ENCODE assay signal across 8 mouse cellular contexts in the genomic region with DNA sequence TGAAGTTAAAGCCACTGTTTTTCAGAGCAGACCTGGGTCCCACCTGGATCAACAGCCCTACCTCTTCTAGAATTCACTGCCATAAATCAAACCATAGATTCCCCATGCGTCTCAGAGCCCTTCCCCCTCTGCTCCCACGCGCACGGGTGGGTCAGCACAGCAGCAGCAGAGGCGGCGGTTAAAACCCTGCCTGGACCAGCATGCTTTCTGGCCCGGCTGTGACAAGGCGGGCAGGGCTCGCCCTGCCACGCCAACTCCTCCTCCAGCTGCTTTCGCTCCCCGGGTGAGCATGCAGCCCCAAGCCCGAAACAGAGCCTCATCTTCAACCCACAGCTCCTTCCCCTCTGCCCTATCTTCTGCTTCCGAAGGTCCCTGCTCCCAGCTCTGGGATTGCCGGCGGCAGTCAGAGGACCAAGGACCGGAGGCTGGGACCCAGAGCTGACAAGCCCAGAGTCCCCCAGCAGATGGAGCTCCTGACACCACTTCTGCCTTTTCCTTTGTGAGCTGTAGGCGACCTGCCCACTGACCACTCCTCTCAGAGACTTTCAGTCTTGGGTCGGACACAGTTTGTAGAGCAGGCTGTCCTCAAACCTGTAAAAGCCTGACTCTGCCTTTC. TPM values are rescaled to one million over a fixed set of nuclear protein-coding genes. Genes with fewer than 3 reads are reported as not detected.
A peak's percentile ranks its signal among the peaks of the same experiment; 100 is the strongest.
DNase-seq lines count a peak whose midpoint lies in the region; ATAC-seq and TF ChIP-seq lines count a peak whose summit lies in the region.

No protein-coding gene starts in this region.

- 0% methylated on average over 19 of the region's 19 CpGs for WGBS in forebrain, embryonic 16.5 days
- 4% methylated on average over 17 of the region's 19 CpGs for WGBS in lung, postnatal 0 days

- H3K4me1 ChIP-seq in ES-Bruce4 (ENCODE audit: control insufficient read depth, insufficient read depth, low read length), result no peaks in the 10 kb centered on the region
- H3K4me1 ChIP-seq in forebrain, embryonic 16.5 days (replicated peaks; ENCODE audit: control insufficient read depth, insufficient read depth, low read length), result no peaks in the 10 kb centered on the region
- no peaks in the 10 kb centered on the region for H3K4me1 ChIP-seq in lung, postnatal 0 days (ENCODE audit: insufficient read depth, low read depth, low read length)

- no peaks in the 10 kb centered on the region for H3K27me3 ChIP-seq in ES-Bruce4 (ENCODE audit: control insufficient read depth, insufficient read depth, low read length, poor library complexity, severe bottlenecking)
- no peaks in the 10 kb centered on the region for H3K27me3 ChIP-seq in forebrain, embryonic 16.5 days (replicated peaks; ENCODE audit: control insufficient read depth, insufficient read depth, low read length)
- no peaks in the 10 kb centered on the region for H3K27me3 ChIP-seq in lung, postnatal 0 days (replicated peaks; ENCODE audit: insufficient read depth, low read length)

- H3K9me3 ChIP-seq in ES-Bruce4 (replicated peaks; ENCODE audit: control insufficient read depth, insufficient read depth, low read length, poor library complexity, severe bottlenecking), result no peaks in the 10 kb centered on the region
- no peaks in the 10 kb centered on the region for H3K9me3 ChIP-seq in forebrain, embryonic 16.5 days (ENCODE audit: control insufficient read depth, low read length)
- no peaks in the 10 kb centered on the region for H3K9me3 ChIP-seq in lung, postnatal 0 days (ENCODE audit: low read length)

- no peak overlapping the region for H3K27ac ChIP-seq in ES-Bruce4 (ENCODE audit: insufficient read depth, low read length)
- no peak overlapping the region for H3K27ac ChIP-seq in forebrain, embryonic 16.5 days (ENCODE audit: low read length)
- no peak overlapping the region for H3K27ac ChIP-seq in lung, postnatal 0 days (ENCODE audit: low read length)

- H3K36me3 ChIP-seq in ES-Bruce4 (ENCODE audit: control insufficient read depth, insufficient read depth, low read length, poor library complexity, severe bottlenecking), result no peaks in the 10 kb centered on the region
- H3K36me3 ChIP-seq in forebrain, embryonic 16.5 days (ENCODE audit: control insufficient read depth, insufficient read depth), result no peaks in the 10 kb centered on the region
- no peaks in the 10 kb centered on the region for H3K36me3 ChIP-seq in lung, postnatal 0 days (ENCODE audit: insufficient read depth, low read length)

- intact Hi-C loops in heart, postnatal 36 days (cut with DNase I), result loop anchor here (2.0 kb wide), 1 partner anchor 22 kb away; no protein-coding TSS in a partner anchor

- TF ChIP-seq EP300 in ES-Bruce4 (IDR thresholded peaks at IDR 0.05; ENCODE audit: insufficient read depth, low read depth, low read length), result no peak
- no peak for TF ChIP-seq EP300 in lung, postnatal 0 days (IDR thresholded peaks at IDR 0.05)

- peak overlapping the region; percentile 42 for H3K4me3 ChIP-seq in ES-Bruce4 (ENCODE audit: low read depth, low read length)
- peak overlapping the region; percentile 39 for H3K4me3 ChIP-seq in forebrain, embryonic 16.5 days (replicated peaks; ENCODE audit: low read length)
- H3K4me3 ChIP-seq in lung, postnatal 0 days (ENCODE audit: low read depth, low read length), result peak overlapping the region; percentile 25; the same call in 1 of the 2 replicates

- ATAC-seq in forebrain, embryonic 16.5 days, result peak; percentile 89
- ATAC-seq in lung, postnatal 0 days, result peak; percentile 70

- TF ChIP-seq POLR2A in ES-Bruce4 (IDR thresholded peaks at IDR 0.05; ENCODE audit: insufficient read depth, low read length), result no peak

- H3K9ac ChIP-seq in ES-Bruce4 (ENCODE audit: low read depth, poor library complexity, severe bottlenecking), result no peak overlapping the region
- H3K9ac ChIP-seq in forebrain, embryonic 16.5 days (replicated peaks; ENCODE audit: low read depth, low read length), result peak overlapping the region; percentile 48
- H3K9ac ChIP-seq in lung, postnatal 0 days (replicated peaks; ENCODE audit: low read depth), result no peak overlapping the region

- H3K4me2 ChIP-seq in forebrain, embryonic 16.5 days (ENCODE audit: low read length), result peak overlapping the region; percentile 65
- H3K4me2 ChIP-seq in lung, postnatal 0 days (replicated peaks; ENCODE audit: low read depth, low read length), result peak overlapping the region; percentile 52

- peak; percentile 24 for DNase-seq in cerebellum, adult 11 months
- peak; percentile 78 to 80 for DNase-seq in heart, postnatal 36 days
- DNase-seq in layer of hippocampus, adult 9-11 months, result peak; percentile 29
- peak; percentile 84 for DNase-seq in lung, postnatal 0 days (ENCODE audit: low spot score)
- peak; percentile 84 for DNase-seq in ovary, postnatal 36 days (ENCODE audit: low spot score)
- DNase-seq in urinary bladder, postnatal 4 days (ENCODE audit: low spot score in 2 of 2), result peak; percentile 72 to 75

- peak; percentile 60 for TF ChIP-seq CTCF in ES-Bruce4 (IDR thresholded peaks at IDR 0.05; ENCODE audit: low read depth, low read length)
- TF ChIP-seq CTCF in lung, postnatal 0 days (IDR thresholded peaks at IDR 0.05), result peak; percentile 84

RNA-seq across cellular contexts. Expression of a gene that starts 8.3 kb away (rescaled TPM):
- polyA plus RNA-seq in ES-Bruce4 (2011; ENCODE audit: insufficient read depth, insufficient read length, low read depth, missing spikeins), result 6.7 and 9.4 TPM in 2 replicates
- polyA plus RNA-seq in forebrain, embryonic 16.5 days (2015; fragmentation: Nextera tagmentation; extraction: Ambion mirVana), result 2.3 and 4.0 TPM in 2 replicates
- 1 to 10 TPM in 1 of 2 experiments, under 1 TPM in 1; 1.00 to 2.0 TPM for total RNA-seq in heart, postnatal 36 days (2021)
- polyA plus RNA-seq in lung, postnatal 0 days (2015; fragmentation: Nextera tagmentation; extraction: Ambion mirVana), result 20.9 and 21.7 TPM in 2 replicates

RNA-seq across cellular contexts. Expression of a gene that starts 17.6 kb away (rescaled TPM):
- polyA plus RNA-seq in ES-Bruce4 (2011; ENCODE audit: insufficient read depth, insufficient read length, low read depth, missing spikeins), result 10.7 and 12.3 TPM in 2 replicates
- polyA plus RNA-seq in forebrain, embryonic 16.5 days (2015; fragmentation: Nextera tagmentation; extraction: Ambion mirVana), result 0.71 and 0.86 TPM in 2 replicates
- not detected for total RNA-seq in heart, postnatal 36 days (2021)
- 4.6 and 5.1 TPM in 2 replicates for polyA plus RNA-seq in lung, postnatal 0 days (2015; fragmentation: Nextera tagmentation; extraction: Ambion mirVana)

RNA-seq across cellular contexts. Expression of a gene that starts 17.6 kb away (rescaled TPM):
- not detected in 2 replicates for polyA plus RNA-seq in ES-Bruce4 (2011; ENCODE audit: insufficient read depth, insufficient read length, low read depth, missing spikeins)
- polyA plus RNA-seq in forebrain, embryonic 16.5 days (2015; fragmentation: Nextera tagmentation; extraction: Ambion mirVana), result 0.31 and 0.42 TPM in 2 replicates
- total RNA-seq in heart, postnatal 36 days (2021), result not detected
- 0.19 and 0.25 TPM in 2 replicates for polyA plus RNA-seq in lung, postnatal 0 days (2015; fragmentation: Nextera tagmentation; extraction: Ambion mirVana)

Comparison
In these comparisons a context has a peak if more than half of its experiments do, and no peak if none do; other contexts are left out.
1. DNase-seq: peak in every context shown above with its lines; median percentile 84 in lung, postnatal 0 days; 84 in ovary, postnatal 36 days; 79 in heart, postnatal 36 days; 74 in urinary bladder, postnatal 4 days; 29 in layer of hippocampus, adult 9-11 months; 24 in cerebellum, adult 11 months.